Mouse (Mus musculus): ENCODE data around the gene Gdap1l1.

Gene Gdap1l1

DNA sequence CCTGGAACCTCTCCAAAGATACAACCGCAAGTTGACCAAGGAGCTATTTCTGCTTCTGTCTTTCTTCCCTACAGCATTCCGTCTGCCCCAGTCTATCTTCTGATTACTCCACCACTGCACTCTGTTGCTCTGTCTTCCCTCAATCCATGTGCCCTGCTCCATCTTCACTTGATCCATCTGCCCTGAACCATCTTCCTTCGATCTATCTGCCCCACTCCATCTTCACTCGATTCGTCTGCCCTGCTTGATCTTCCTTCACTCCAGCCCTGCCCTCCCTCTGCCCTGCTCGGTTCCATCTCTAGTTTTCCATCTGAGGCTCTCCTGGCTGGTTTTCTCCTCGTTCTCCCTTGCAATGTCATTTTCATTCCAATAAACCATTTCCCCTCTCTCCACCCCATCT lies 64.9 kb downstream of the Gdap1l1 start:
- in situ Hi-C loops (cut with MboI, MseI), result no loop called here

Data from T-helper 2 cell (primary cell).